Mouse (Mus musculus) thymus, postnatal 25 days (tissue): ENCODE measurements at regions not wholly inside any gene's neighbourhood (a gene's known extent, or its start where the extent isn't known, plus 50 kb on each side); places are given as distances from the start of the nearest gene placed in this dataset.
A peak's percentile ranks its signal among the peaks of the same experiment; 100 is the strongest.
"Not testable (repeated sequence)": the region's sequence is repeated elsewhere in the genome, so short reads cannot be mapped to it uniquely, and the experiment has no call there.

Source experiments
- DNase-seq: peaks from one replicate; pipeline ENCODE4 v3.0.0; 2022

- no peak for DNase-seq
These were observed 356.2 kb downstream of the Fut8 start for GRCm38 (mm10) chr12:77594092-77594491.

- DNase-seq = no peak
These were observed 356.7 kb downstream of the Fut8 start for GRCm38 (mm10) chr12:77594657-77595056.

GRCm38 (mm10) chr12:77595821-77596220 lies 357.9 kb downstream of the Fut8 start:
- no peak for DNase-seq

- no peak for DNase-seq
These were observed 358.8 kb downstream of the Fut8 start for GRCm38 (mm10) chr12:77596676-77597075.

GRCm38 (mm10) chr12:77597627-77598333 lies 359.9 kb downstream of the Fut8 start:
- DNase-seq = no peak

GRCm38 (mm10) chr12:77598334-77598715 lies 360.4 kb downstream of the Fut8 start:
- DNase-seq = peak; percentile 34

GRCm38 (mm10) chr12:77599391-77599790 lies 361.5 kb downstream of the Fut8 start:
- DNase-seq = no peak

GRCm38 (mm10) chr12:77603832-77604501 lies 366.0 kb downstream of the Fut8 start:
- no peak for DNase-seq

GRCm38 (mm10) chr12:77617552-77617951 lies 379.6 kb downstream of the Fut8 start:
- DNase-seq = no peak

GRCm38 (mm10) chr12:77622243-77622642 lies 384.3 kb downstream of the Fut8 start:
- no peak for DNase-seq

- not testable (repeated sequence) for DNase-seq
These were observed 386.4 kb downstream of the Fut8 start for GRCm38 (mm10) chr12:77624323-77624722.

GRCm38 (mm10) chr12:77628358-77628850 lies 390.5 kb downstream of the Fut8 start:
- DNase-seq = no peak

GRCm38 (mm10) chr12:77633981-77634650 lies 396.2 kb downstream of the Fut8 start:
- no peak for DNase-seq

- DNase-seq = no peak
These were observed 400.3 kb downstream of the Fut8 start for GRCm38 (mm10) chr12:77638266-77638665.

GRCm38 (mm10) chr12:77642336-77642735 lies 404.4 kb downstream of the Fut8 start:
- DNase-seq = no peak

- no peak for DNase-seq
These were observed 409.9 kb downstream of the Fut8 start for GRCm38 (mm10) chr12:77647841-77648240.

GRCm38 (mm10) chr12:77654282-77654681 lies 416.4 kb downstream of the Fut8 start:
- DNase-seq = no peak

GRCm38 (mm10) chr12:77657060-77657459 lies 419.1 kb downstream of the Fut8 start:
- no peak for DNase-seq

- DNase-seq = no peak
These were observed 420.0 kb downstream of the Fut8 start for GRCm38 (mm10) chr12:77657878-77658277.

- DNase-seq = no peak
These were observed 425.3 kb downstream of the Fut8 start for GRCm38 (mm10) chr12:77663180-77663579.

GRCm38 (mm10) chr12:77663665-77664374 lies 425.9 kb downstream of the Fut8 start:
- no peak for DNase-seq

GRCm38 (mm10) chr12:77666411-77666810 lies 428.5 kb downstream of the Fut8 start:
- peak; percentile 8 for DNase-seq
